Mouse (Mus musculus) kidney, postnatal 36 days (tissue): Measurements from ENCODE around the gene Tnr.

Experiments
- DNase-seq, 2 experiments: peaks; one replicate each; pipeline ENCODE4 v3.0.0; 2021 to 2022; ENCODE audit warnings: mixed read lengths in 2 of 2

Gene Tnr

DNA sequence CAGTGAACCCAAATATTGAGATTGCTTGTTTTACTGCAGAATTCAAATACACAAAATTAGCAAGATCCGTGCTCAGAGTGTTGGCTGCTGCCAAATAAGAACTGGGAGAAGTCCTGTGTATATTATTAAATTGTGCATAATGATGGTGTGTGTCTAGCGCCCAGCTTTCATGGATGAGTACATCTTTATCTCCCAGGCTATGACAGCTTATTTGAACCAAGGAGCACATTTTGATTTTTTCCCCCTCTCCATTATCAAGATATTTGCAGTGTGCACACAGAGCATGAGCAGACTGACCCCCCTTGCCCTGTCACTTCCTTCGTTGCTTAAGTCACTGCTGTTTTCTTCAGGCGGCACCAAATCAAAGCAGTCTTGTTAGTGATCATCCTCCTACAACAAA is 278.2 kb downstream of the Tnr start:
- no peak for DNase-seq

DNA sequence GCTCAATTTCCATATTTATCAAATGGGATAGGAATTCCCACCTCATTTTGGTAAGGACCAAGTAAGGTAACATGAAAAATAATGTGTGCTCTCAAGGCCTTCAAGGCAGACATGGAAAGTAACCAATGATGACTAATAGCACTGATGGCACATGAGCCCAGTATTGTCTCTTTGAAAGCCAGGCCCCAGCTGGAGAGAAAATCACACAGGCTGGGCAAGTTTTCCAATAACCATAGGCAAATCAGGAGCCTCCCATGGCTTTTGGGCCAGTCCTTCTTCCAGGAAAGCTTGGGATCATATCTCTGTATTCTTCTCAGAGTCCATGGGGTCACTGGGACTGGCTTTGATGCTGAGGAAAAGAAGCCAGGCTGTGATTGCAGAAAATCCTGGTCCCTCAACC is 280.1 kb downstream of the Tnr start:
- no peak for DNase-seq

DNA sequence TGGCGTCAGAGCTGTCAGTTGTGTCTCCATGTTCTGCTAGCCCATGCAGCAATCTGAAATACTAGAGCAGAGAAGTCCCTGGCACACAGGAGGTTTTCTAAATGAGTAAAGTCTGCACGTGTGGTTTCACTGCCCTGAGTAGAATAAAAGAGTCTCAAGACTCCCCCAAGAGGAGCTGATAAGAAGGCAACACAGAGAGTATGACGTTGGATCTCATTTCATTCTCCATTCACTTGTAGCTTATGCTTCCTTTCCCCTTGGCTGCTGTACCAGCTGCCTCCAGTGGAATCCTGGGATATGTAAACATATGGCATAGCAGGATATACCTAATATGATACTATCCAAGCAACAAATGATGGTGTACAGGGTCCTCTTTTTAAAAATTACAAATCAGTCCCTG is 285.9 kb downstream of the Tnr start:
- DNase-seq = no peak

DNA sequence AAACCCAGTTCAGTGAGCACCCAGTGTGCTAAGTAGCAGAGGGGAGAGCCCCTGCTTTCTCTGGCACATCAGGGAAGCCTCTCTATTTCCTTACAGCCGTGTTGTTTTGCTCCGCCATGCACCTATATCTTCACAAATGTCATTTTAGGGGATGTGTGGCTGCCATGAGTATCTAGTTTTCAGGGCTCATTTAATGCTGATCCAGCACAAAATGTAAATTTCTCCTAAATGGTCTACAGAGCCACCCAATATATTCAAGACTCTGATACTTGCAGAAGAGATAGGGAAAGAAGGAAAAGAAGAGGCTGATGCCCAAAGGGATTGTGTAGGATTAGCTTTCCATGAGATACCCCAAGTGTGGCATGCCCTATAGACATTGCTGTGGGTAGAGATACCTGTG is 288.2 kb downstream of the Tnr start:
- DNase-seq = no peak

DNA sequence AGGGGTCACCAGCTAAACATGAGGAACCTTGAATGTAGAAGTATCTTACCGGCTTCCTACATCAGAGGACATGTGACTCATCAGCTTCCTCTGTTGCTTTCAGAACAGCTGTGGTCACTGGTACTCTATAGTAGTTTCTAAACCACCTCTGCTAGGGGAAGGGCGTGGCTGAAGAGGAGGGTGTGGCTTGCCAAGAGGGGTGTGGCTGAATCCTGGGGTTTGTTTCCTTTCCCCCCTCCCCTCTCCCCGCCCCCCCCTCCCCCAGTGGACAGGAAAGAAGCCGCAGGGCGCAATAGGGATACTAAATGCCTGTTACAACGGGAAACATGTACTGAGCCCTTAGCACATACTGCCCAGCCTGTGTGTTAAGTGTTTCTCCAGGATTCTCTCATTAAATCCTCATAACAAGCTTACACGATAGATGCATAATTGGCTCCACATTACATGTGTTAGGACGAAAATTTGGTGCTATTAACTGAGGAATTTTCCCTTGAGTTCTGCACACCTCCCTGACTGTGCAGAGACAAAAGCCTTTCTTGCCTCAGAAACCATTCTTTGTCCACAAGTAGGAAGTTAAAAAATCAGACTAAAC is 289.3 kb downstream of the Tnr start:
- peak; percentile 3 to 4 for DNase-seq

DNA sequence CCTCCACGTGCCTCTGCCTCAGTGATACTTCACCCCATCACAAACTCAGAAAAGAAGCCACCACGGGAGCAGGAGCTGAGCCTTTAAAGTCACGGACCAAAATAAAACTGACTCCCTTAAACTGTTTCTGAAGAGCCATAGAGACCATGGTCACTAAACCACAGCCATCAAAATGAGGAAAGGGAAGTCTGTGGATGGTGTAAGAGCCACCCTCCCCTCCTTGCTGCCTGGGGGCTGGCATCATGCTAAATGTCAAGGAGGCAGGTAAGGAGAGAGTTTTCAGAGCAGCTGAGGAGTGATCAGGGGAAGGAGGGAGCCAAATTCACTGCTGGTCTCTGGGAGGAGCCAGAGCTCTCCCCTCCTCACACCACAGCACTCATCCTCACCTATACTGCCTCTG is 290.8 kb downstream of the Tnr start:
- no peak for DNase-seq

DNA sequence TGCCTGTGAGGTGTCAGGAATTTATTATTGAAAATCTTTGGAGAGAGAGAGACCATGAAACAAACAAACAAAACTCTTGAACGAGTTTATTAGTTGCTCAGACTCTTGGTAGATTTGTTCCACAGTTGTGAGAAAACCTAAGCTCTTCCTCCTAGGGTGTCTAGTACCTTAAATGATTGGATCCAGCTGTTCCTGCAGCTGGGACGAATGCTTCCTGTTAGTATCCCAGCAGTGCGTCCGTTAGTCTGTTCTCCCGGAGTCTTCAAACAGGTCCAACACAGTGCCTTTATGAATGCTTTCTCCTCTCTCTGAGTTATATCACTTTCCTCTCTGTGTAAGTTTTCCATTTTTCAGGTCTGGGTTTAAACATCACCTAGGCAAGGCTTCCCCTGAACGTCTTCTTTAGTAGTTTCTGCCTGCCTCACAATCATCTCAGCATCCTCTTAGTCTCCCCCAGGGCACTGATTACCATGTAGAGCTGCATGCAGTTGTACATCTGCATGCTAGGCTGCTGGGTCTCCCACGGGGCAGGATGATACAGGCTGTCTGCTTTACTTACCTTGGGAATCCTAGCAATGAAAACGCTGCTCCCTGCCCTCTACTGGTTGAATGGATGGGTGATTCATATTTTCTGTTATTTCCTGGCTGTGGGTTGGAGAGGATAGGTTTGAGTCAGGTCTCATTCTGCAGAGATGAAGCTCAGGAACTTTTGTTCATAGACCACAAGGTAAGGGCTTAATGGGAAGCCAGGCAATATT is 293.2 kb downstream of the Tnr start:
- no peak for DNase-seq

DNA sequence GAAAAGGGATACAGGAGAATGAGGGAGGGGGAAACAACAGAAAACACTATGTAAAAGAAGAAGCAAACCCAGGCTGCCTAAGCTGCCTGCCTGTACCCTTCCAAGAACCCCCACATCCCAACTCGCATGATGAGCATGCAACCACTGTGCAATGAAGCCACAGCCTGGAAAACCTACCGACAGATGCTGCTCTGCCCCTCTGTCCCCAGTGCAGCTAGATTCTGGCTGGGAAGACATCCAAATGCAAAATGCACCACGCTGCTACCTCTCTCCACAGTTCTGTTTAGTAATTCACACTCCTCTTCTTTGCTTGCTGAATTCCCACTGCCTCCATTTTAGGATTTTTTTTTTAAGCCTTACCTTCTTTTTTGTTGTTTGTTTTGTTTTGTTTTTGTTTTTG is 295.9 kb downstream of the Tnr start:
- DNase-seq = no peak

DNA sequence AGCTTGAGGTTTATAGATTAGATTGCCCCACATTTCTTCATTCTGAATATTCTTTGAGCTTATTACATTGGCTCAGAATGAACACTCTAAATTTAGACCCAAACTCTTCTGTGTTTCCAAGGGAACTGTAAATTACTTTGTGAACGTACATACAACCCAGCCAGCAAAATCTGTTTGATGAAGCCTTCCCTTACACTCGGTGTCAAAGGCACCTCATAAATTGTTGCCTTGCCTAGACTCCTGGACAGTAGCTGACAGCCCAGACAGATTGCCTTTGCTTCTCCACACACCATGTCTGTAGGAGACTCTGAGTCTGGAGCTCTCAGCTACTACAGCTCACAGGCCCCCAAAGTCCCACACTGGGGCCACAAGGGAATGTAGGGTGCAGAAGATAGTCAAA is 298.8 kb downstream of the Tnr start:
- no peak for DNase-seq

DNA sequence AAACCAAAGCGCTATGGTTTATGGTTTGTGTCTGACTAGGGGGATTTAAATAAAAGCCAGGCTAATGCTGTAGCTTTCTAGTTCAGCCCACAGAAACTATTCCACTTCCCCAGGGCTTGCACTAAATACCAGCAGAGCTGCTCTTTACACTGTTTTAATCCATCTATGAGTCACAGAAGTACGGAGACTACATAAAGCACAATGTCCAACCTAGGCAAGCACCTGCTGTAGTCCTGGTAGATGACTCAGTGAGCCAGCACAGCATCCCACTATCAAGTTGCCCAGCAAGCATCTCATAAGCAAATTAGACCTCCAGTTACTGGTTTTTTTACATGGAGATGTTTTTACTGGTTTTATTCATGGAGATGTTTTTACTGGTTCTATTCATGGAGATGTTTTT is 305.0 kb downstream of the Tnr start:
- DNase-seq = no peak

DNA sequence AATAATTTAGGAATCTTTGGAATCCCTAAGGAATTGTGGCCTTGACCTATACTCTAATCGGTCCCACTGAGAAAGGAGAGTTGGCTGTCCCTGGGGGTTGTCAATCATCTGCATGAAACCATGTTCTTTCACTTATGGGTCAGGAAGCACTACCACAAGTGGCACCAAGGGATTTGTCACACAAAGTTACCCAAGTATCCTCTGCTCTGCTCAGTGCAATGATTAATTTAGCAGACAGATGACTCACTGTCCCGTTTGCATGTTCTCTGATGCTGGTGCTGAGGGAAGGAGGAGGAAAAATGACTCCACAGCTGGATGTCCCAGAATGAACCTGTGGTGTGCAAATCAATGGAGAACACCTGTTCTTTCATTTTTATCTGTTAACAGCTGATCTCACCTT is 309.6 kb downstream of the Tnr start:
- DNase-seq = no peak

DNA sequence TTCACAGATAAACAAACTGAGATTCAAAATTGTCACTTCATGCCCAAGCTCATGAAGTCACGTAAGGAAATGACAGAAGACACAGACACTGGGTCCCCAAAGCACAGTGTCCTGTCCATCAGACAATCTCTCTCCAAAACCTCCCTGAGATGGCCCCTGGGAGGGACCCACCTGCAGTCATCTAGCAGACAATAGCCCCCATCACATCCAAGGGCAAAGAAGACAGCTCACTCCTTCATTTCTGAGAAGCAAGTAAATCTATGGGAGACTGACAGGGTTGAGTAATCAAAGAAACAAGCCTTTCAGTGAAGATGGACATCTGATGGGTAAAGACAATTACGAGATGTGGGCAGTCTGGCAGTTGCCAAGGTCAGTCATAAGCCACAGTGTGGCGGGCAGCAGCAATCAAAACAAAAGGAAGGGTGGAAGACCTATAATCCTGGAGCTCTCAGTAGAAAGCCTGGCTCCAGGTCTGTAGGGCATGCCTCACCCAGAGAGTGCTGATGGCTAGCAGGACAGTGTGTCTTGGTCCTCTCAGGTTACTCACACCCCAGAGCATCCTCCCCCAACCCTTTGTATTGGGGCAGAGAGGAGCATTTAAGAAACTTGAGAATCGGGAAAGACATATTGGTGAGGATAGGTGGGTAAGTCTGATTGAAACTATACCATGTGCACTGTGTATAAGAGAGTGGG is 310.2 kb downstream of the Tnr start:
- DNase-seq = no peak

DNA sequence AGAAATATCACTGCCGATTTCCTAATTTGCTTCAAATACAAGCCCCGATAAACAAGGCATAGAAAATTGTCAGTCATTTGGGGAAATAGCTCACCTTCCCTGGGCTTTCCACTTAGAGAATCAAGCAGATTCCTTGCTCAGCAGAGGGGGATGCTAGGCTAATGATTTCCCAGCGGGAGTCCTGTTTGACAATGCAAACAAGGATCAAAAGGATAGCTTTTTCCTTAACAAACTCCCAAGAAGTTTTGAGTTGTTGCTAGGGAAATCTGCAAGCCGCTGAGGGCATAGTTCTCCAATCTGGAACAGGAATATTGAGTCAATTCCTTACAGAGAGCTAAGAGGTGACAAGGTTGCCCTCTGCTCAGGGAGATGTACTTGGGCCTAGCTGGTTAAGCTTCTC is 311.6 kb downstream of the Tnr start:
- no peak for DNase-seq

DNA sequence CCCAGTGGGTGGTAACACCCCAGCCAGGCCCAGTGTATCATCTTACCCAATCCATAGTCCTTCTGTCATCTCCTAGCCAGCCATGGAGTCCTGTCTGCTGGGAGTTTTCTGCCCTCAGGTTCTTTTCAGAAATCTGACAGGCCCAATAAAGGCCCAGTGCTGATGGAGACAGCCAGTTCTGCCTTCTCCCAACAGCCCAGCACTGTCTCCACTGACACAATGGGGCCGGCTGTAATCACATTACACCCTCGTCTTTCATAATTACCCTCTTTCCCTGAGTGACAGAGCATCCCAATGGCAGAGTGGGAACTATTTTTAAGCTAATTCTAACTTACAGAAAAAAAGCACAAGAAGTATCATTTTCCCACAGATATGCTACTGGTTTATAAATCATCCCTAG is 316.8 kb downstream of the Tnr start:
- no peak for DNase-seq

DNA sequence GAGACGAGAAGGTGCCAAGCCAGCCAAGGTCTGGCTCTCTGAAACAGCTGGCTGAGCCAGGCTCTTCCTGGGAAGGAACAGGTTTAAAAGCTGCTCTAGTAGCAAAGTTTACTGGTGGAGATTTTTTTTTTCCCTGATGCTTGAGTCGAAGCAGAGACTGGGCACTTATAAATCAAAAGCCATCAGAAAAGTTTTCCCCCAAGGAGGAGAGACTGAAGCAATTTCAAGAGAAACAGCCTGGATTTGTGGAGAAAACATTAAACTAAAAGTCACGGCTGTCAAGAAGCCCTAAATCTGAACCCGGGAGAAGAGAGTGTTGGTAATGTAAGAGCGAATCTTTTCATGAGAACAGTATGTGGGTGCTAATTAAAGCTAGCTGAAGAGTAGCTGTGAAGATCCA is 319.3 kb downstream of the Tnr start:
- DNase-seq = no peak

DNA sequence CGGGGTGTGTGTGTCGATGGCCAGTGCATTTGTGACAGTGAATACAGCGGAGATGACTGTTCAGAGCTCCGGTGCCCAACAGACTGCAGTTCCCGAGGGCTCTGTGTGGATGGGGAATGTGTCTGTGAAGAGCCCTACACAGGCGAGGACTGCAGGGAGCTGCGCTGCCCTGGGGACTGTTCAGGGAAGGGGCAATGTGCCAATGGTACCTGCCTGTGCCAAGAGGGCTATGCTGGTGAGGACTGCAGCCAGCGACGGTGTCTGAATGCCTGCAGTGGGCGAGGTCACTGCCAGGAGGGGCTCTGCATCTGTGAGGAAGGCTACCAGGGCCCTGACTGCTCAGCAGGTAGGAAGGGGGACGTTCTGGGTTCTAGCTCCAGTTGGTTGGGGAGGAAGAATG is 328.5 kb downstream of the Tnr start:
- DNase-seq = no peak

DNA sequence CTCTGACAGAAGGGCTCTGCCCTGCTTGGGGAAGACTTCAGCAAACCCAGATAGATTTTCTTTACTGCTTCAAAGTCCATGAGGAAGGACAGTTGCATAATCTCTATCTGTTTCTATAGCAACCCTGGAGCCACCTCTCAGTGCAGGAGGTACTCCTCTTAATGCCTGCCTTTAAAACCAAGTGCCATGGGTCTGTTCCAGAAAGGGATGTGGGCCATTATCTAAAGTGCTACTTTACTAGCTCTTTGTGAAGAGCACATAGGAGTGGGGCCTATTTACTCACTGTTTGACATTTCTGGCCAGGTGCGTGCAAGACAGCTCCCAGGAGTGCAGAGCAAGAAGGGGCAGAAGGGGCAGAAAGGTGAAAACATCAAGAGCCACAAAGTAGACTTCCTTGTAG is 330.7 kb downstream of the Tnr start:
- no peak for DNase-seq

DNA sequence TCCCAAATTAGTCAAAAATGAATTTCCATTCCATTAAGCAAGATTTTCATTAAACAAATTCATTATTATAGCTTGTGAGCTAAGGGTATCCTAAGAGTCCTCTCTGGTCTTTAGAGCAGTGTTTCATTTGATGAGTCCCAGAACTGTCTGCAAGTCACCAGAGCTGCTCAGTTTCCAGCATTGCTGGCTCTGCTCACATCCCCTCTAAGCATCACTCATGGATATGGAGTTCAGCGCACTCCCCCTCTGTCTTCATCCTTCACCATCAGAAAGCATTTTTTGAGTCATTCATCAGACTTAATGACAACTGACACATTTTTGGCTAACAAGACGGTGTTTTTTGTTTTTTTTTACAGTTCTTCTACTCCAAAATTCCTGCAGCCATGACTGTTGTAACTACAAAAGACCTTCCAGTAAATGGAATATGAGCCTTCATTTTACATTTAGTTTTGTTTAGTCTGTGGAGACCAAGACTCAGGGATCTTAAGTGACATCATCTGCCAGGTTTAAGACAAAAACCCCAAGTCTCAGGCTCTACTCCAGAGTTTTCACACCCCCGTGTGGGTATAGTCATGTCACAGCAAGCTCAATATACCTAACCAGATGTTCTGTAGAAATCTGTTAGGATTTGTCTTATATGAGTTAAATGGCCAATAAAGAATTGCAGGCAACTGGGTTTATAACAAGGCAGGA is 338.4 kb downstream of the Tnr start:
- no peak for DNase-seq

DNA sequence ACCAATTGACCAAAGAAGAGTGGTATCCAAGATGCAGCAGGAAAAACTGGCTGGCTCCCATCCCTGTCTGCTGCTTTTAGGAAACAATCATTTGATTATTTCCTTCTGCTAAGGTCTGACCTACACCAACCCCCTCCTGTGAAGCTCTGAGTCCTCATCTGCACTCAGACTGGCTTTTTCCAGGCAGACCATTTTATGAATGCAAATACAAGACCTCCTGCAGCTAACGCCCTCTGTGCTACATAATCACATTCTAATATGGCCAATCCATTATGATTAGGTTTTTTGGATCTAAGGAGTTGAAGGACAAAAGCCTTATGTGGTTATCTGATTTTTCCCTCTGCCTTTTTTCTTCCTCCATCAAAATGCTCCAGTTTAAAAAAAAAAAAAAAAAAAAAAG is 342.1 kb downstream of the Tnr start:
- DNase-seq = no peak

DNA sequence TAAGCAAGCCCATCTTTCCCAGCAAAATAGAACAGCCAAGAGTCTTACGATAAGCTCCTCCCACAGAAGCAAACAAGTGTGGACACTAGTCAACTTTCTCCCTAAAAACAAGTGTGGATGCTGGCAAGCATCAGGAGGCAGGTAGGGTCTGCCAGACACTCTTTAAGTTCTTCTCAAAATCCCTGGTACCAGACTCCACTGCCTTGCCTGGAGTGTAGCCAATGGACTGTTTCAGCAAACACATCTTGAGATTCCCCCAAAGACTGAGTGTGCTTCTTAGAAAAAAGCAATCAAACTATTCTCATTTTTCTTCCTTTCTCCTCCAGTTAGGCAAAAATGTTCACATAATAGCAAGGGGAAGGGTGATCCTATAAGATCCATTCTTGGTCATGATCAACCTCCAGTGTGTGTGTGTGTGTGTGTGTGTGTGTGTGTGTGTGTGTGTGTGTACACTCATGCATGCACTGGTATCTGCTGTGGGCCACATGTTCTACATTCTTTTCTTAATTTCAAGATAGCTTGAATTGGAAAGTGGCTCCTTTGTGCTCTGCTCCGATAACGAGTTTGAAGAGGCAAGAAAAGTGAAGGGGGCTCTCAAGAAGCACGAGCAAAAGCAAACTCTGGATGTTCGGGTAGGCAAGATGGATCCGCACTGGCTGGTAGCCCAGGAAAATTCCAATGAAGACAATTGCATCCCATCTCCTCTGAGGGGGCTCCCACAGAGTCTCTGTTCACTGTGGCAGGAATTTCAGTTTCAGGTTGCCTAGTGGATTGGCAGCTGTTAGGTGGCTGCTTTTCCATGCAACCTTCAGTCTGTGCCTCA is 346.3 kb downstream of the Tnr start:
- DNase-seq = no peak

DNA sequence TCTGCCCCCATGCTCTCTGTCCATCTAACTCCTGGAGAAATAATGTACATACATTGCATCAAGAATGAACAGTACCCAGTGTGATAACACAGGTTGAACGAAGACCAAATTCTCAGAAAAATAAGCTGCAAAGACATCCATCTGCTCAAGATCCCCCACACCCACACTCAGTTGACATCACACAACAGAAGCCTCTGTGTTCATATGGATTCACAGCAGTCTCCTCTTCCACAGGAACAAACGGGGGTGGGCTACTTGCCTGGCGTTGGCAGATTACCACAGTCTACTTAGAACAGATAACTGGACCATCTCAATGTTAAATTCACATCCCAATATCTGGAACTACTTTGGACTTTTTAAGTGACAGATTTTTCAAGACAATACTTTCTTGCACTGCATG is 349.3 kb downstream of the Tnr start:
- DNase-seq = no peak

DNA sequence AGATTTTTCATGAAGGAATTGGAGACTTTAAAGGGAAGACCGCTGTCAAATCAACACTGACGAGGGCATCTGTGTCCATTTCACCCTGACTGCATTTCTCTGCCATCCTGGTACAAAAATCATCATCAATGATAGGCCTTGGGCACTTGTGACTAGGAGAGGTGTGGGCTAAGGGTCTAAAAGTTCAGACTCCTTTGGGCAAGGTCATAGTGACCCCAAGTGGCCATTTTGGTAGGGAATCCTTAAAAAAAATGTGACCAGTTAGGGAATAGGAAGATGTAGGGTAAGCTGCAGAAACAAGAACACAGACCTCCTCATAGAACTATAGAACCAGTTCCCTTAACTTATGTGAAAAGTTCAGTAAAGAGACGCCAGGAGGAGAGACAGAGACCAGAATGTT is 355.1 kb downstream of the Tnr start:
- no peak for DNase-seq

DNA sequence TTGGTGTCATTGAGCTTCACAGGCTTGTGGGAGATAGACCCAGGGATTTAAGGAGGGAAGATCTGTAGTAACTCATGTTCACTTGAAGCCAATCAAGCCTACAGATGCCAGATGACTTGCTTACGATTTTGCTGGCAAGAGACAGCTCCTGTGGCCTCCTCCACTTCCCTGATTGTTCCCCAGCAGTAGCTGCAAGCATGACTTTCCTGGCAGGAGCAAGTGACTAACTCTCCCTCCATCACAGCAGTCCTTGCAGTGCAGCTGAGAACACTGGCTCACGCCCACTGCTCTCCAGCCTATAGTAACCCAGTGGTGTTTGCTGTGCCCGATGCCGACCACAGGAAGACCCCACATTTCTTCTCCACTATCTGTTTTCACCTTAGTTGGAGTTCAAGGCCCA is 356.3 kb downstream of the Tnr start:
- DNase-seq = no peak
